Mouse (Mus musculus) naive thymus-derived CD4-positive, alpha-beta T cell, adult 2 months (primary cell): ENCODE data around the gene Dirc2.

Experiments used
- DNase-seq: peaks from one replicate; pipeline ENCODE4 v3.0.0-alpha.2; 2011; ENCODE audit warnings: low read depth

The Dirc2 gene

GRCm38 (mm10) chr16:35772598-35772997 lies 3.4 kb upstream of the Dirc2 start:
- no peak for DNase-seq

GRCm38 (mm10) chr16:35771606-35772005 lies 2.5 kb upstream of the Dirc2 start:
- no peak for DNase-seq

GRCm38 (mm10) chr16:35771141-35771540 lies 2.0 kb upstream of the Dirc2 start:
- no peak for DNase-seq

- DNase-seq = peak; percentile 96
Measured at GRCm38 (mm10) chr16:35769878-35770657, 912 bp upstream of the Dirc2 start, which contains the start of gene Hspbap1. TSS of gene Hspbap1 (plus strand) at chr16:35770375.

GRCm38 (mm10) chr16:35768469-35768784 lies 729 bp downstream of the Dirc2 start:
- peak; percentile 53 for DNase-seq

- DNase-seq = no peak
Measured at GRCm38 (mm10) chr16:35766366-35766765, 2.8 kb downstream of the Dirc2 start.

GRCm38 (mm10) chr16:35765449-35765848 lies 3.7 kb downstream of the Dirc2 start:
- DNase-seq = peak; percentile 82

- peak; percentile 49 for DNase-seq
Measured at GRCm38 (mm10) chr16:35764941-35765340, 4.2 kb downstream of the Dirc2 start.

- no peak for DNase-seq
Measured at GRCm38 (mm10) chr16:35763590-35764296, 5.4 kb downstream of the Dirc2 start.

GRCm38 (mm10) chr16:35759401-35759800 lies 9.8 kb downstream of the Dirc2 start:
- DNase-seq = no peak

- DNase-seq = no peak
Measured at GRCm38 (mm10) chr16:35756697-35757096, 12.5 kb downstream of the Dirc2 start.

- no peak for DNase-seq
Measured at GRCm38 (mm10) chr16:35755502-35756334, 13.4 kb downstream of the Dirc2 start.

GRCm38 (mm10) chr16:35753926-35754325 lies 15.2 kb downstream of the Dirc2 start:
- no peak for DNase-seq

- DNase-seq = no peak
Measured at GRCm38 (mm10) chr16:35751841-35752240, 17.3 kb downstream of the Dirc2 start.

- DNase-seq = no peak
Measured at GRCm38 (mm10) chr16:35749385-35749784, 19.8 kb downstream of the Dirc2 start.

GRCm38 (mm10) chr16:35748237-35748603 lies 20.9 kb downstream of the Dirc2 start:
- no peak for DNase-seq

GRCm38 (mm10) chr16:35747417-35748236 lies 21.5 kb downstream of the Dirc2 start:
- peak; percentile 48 for DNase-seq

- peak; percentile 83 for DNase-seq
Measured at GRCm38 (mm10) chr16:35742251-35742937, 26.8 kb downstream of the Dirc2 start.

- peak; percentile 64 for DNase-seq
Measured at GRCm38 (mm10) chr16:35741621-35742020, 27.5 kb downstream of the Dirc2 start.

- peak; percentile 20 for DNase-seq
Measured at GRCm38 (mm10) chr16:35740943-35741342, 28.2 kb downstream of the Dirc2 start.

GRCm38 (mm10) chr16:35740357-35740756 lies 28.8 kb downstream of the Dirc2 start:
- no peak for DNase-seq
